Mouse (Mus musculus): ENCODE results near the gene Tefm.

Gene Tefm

GRCm38 (mm10) chr11:80090555-80091164 lies 51.3 kb downstream of the Tefm start:
- DNase-seq (ENCODE audit: low read depth, low spot score), result no peak

- no peak for DNase-seq (ENCODE audit: low read depth, low spot score)
Measured at GRCm38 (mm10) chr11:80089817-80090214, 52.2 kb downstream of the Tefm start.

- DNase-seq (ENCODE audit: low read depth, low spot score), result peak; percentile 62
Measured at GRCm38 (mm10) chr11:80088917-80089816, 52.8 kb downstream of the Tefm start, which contains the start of gene Atad5. TSS of gene Atad5 (plus strand) at chr11:80089400.

GRCm38 (mm10) chr11:80086844-80087243 lies 55.1 kb downstream of the Tefm start:
- DNase-seq (ENCODE audit: low read depth, low spot score), result peak; percentile 72
